Mouse (Mus musculus): ENCODE data around the gene Jam2.
A peak's percentile ranks its signal among the peaks of the same experiment; 100 is the strongest.

The Jam2 gene

DNA sequence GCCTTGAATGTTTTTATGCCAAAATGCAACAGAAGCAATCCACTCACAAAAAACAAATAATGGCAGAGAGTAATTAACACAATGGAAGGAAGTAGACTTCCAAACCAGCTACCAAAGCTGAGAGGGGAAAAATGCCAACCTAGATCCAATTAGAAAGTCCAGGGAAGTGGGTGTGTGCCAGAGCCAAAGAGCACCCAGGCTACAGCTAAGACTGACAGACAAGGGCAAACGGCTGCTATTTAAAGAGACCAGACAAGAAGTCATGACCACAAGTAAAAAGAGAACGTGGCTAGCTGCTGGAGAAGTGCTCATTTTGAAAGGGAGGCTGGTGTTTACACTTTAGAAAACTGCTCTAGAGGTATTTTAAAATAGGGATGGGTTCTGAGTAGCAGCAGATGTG, 9.4 kb downstream of the Jam2 start:
- DNase-seq = no peak

DNA sequence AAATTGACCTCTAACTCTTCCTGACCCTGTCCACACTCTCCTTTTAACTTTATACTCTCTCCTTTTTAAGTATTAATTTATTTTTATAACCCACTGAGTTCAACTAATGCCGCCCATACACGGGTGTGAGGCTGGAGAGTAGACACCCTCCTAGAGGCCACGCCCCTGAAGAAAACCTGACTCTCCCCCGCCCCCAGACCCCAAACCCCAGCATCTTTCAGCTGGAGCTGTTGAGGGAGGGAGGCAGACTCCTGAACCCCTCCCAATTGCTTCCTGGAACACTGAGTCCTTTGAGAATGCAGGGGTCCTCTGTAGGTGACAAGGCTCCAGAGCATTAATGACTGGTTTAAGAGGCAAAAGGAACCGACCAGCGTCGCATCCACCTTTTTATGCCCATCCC, 11.0 kb downstream of the Jam2 start:
- no peak for DNase-seq

DNA sequence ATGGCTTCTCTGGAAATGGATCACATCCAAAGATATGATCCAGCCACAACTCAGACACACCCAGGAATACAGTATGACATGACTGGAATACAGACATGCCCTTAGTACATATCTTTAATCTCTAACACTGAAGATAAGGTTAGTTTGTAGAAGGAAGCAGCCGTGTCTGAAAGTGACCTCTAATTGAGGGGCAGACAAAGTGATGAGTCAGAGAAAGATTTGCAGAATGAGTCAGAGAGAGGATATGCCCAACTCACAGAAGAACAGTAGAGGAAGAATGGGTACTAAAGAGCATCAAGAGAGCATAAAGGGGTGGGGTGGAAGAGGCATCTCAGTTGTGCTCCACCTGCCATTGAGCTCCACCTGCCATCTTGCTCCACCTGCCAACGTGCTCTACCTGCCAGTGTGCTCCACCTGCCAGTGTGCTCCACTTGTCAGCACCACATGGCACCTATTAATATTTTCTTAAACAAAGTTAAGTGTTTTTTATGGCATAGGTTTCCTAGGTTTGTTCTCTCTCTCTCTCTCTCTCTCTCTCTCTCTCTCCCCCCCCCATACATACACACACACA, 16.8 kb downstream of the Jam2 start:
- no peak for DNase-seq

DNA sequence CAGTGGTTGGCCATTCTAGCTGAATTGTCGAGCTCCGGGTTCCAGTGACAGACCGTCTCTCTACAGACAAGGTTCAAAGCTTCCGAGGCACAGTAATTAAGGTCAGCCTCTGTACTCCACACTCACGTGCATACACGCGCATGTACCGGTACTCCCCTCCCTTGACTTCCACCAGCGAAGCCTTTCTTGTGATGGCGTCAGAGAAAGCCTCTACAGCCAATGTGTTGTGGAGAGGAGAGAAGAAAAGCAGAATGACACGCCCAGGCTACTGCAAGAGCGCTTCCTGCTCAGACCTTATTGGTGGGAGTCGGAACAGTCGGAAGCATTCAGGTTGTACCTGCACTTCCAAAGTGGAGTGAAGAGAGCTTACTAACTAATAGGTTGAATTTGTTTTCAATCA, 19.5 kb downstream of the Jam2 start:
- DNase-seq = no peak

DNA sequence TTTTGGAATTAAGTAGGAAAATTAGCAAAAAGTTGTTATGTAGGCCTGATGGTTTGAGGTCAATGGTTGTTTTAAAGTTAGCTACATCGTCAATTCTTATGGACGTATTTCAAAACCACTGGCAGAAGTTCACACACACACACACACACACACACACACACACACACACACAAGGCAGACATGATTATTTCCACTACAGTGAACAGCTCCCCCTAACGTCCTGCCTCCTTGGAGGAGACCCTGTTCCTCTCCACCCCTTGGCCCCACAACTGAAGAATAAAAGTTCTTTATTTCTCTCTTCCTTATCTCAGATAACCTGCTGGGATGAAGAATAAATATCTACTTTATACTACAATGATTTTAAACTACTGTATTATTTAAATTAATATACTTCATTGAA, 21.4 kb downstream of the Jam2 start:
- DNase-seq = no peak

DNA sequence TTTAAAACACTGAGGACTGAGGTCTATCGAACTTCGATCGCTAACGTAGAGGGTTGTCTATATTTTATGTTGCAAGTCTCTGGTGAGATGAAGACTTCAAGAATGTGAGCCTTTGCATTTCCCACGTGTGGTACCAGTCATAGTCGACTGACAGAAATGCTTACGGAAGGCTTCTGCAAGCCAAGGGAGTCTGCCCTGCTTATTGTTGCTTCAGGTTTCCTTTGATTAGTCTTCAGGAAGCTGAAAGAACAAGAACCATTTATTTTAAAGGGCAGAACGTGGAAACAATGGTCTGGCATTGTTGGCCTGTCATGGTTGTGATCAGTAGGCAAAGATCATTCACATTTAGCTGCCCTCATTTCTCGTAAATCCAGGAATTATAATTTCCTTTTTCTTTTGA, 22.8 kb downstream of the Jam2 start:
- DNase-seq = no peak

DNA sequence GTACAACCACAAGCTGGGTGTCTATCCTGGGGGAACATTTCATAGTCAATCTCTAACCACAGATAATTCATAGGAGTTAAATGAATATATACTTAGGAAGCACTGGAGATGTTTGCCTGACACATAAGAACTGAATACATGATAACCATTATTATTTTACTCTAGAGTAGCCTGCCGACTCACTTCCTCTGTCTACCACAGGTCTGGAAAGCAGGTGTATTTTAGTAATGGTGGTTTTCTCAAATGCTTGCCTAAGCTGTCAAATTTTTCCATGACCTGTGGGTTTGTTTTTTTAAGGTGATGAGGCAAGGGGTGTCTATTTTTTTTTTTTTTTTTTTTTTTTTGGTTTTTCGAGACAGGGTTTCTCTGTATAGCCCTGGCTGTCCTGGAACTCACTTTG, 26.1 kb downstream of the Jam2 start:
- no peak for DNase-seq

DNA sequence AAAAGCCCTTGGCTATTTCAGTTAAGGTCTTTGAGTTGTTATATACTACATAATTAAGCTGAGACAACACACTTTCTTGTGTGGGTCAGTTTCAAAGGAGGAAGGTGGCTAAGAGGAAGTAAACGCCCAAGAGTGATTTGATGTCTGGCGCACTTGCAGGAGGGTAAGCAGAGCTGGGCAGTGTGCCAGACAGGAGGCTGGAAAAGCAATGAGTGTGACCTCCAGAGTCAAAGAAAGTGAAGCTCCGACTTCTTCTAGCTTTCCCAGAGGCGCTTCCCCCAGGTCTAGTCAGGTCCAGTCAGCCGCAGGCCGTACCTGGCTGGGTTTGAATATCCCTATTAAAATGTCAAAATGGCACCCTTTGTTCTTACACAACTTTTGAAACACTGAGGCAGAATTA, 28.3 kb downstream of the Jam2 start:
- no peak for DNase-seq

DNA sequence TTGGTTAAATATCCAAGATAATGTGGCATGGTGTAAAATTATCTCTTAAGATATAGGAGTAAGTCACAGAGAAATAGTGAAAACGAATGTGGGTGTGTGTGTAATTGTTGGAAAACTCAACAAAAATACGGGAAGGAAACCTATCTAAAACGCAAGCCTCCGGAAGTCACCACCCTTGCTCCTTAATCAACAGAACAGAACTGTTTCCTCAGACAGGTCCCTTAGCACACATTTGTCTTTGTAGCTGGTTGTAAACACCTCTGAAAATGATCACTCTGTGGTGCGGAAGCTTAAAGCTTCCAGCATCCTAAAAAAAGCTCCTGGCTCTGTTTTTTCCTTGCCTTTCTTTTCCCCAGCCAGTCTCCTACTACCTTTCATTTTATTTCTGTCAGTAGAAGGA, 30.9 kb downstream of the Jam2 start:
- DNase-seq = no peak

DNA sequence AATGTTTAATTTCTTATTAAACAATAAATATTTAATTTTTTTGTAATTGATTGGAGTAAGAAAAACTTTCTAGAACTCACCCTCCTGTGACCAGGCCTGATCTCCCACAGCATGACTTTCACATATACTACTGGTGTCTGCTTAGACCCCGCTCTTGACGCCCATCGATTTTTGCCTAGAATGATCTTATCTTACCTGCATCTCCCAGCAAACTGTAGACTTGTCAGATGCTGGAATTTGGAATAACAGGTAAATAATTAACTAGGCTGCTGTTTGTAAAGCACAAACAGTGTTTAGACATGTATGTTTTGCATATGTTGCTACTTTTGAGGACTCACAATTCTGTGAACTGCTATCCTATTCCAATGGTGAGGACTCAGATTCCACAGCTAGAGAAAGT, 32.3 kb downstream of the Jam2 start:
- no peak for DNase-seq

DNA sequence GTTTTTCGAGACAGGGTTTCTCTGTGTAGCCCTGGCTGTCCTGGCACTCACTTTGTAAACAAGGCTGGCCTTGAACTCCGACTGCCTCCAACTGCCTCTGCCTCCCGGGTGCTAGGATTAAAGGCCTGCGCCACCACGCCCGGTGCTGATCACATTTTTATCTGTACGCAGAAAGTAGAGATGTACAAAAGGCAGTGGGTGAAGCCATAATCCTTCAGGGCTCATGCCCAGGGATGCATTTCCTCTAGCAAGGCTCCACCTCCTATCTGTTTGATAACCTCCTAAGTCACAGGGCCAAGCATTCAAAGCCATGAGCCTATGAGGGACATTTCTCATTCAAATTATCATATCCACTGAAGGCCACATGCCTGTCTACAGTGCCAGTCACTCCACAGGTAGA, 34.0 kb downstream of the Jam2 start:
- no peak for DNase-seq

DNA sequence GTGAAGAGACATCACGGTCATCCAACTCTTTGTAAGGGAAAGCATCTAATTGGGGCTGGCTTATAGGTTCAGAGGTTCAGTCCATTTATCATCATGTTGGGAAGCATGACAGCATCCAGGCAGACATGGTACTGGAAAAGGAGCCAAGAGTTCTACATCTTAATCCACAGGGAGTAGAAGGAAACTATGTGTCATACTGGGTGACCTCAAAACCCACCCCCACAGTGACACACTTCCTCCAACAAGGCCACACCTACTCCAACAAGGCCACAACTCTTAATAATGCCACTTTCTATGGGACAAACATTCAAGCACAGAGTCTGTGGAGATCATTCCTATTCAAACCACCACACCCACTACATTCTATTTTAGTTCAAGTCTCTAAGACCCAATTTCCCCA, 36.3 kb downstream of the Jam2 start:
- no peak for DNase-seq

DNA sequence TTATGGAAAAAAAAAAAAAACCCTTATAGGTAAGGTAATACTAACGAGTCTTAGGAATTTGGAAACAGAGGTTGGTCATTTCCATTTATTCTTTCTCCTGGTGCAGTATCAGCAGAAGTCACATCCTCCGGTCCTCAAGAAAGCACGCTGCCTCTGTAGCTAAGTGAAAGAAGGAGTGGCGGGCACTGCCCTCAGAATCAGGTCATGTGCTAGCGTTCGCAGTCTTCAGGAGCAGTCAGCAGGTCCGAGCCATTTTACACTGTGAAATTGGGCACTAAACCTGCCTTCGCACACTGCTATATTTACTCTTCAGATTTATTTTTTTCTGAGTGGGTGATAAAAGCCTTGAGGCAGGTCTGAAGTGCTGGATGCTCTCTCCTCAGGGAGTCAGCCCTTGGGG, 39.9 kb downstream of the Jam2 start:
- no peak for DNase-seq

DNA sequence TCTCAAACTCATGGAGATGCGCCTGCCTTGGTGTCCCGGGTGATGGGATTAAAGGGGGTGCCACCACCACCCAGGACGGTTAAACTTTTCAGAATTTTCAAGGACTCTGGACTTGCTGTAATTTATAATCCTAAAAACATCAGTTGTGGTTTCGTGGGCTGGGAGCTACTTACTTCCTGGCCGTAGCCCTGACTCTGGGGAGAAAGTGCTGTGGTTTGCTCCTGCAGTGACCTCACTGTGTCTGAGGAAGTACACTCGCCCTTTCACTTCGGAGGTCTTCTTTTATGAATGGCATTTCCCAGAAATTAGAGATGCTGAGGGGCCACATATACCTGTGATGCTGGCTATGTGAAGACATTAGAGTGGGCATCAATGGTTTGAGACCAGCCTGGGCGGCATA, 40.6 kb downstream of the Jam2 start:
- no peak for DNase-seq

DNA sequence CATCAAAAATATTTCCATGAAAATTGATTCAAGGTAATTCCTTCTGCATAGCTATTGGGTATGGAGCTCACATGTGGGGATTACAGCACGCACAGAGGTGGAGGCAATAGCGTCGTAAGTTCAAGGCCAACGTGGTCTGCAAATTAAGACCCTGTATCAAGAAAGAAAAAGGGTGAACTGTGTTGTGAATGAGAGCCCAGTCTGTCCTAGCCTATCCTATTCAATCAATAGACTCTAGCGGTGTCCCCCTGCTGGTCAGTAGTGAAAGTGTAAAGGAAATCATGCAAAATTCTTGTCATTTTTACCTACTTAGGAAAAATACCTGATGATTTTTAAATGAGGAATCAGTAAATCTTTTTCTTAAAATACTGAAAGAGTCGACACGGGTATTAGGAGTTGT, 43.5 kb downstream of the Jam2 start:
- DNase-seq = no peak

DNA sequence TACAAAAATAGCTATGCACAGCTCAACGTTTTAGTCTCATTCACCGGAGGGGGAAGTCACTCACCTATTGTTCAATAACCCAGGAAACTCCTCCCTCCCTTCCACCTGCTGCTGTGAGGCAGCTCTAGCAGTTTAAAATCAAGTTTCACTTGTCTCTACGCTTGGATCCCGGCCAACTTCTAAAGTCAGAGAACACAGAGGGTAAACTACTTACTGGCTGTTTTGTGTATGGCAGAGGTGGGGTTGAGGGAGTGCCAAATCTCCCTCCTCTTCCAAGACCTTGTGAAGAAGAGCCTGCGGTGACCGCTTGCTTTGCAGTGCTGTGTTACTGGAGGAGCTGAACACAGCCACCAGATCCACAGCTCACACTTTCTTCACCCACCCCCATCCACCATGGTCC, 51.1 kb downstream of the Jam2 start:
- no peak for DNase-seq

DNA sequence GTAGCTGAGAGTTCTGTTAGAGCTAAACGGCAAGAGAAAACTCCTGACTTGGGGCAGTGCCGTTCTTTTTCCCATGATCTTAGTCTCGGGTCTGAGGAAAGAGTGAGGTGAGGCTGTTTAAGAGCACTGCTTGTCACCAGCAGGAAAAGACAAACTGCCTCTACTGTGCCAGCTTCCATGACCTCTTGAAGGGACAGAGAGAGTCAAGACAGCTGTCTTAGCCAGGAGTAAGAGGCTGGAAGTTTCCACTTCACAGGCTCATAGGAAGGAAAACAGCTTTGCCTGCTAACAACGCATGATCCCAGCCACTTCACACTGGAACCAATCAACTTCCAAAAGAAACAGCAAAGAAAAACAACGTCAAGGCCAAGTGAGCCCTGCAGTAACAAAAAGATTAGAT, 57.8 kb downstream of the Jam2 start:
- no peak for DNase-seq

DNA sequence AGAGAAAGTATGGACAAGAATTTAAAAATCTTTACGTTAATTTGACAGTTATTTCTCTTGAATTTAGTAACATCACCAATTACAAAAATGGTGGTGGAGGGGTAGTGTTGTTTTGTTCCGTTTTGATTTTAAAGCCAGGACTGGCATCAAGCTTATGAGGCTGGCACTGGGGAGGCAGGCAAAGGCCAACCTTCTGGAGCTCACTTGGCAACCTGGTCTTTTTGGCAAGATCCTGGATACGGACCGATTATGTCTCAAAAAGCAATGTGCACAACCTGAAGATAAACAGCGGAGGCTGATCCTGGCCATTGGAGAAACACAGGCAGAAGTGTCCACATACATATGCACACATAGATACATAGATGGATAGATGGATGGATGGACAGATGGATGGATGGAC, 58.8 kb downstream of the Jam2 start:
- peak; percentile 86 for DNase-seq

DNA sequence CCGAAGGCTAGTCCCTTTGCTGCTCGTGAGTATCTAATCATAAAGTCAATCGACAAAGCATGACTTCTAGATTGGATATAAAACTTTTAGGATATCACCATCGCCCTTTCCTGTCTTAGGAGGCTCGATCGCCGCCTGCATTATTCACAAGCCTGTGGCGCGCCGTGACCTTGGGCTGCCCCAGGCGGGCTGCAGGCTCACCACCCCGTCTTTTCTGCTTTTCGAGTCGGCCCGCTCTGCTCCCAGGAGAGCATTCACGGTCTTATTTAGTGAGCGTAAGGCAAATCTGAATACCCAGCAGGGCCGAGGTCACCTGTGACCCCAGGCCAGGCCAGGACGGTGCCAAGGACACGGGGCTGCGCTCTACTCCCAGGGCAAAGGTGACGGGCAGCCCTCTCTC, 60.4 kb downstream of the Jam2 start:
- no peak for DNase-seq

DNA sequence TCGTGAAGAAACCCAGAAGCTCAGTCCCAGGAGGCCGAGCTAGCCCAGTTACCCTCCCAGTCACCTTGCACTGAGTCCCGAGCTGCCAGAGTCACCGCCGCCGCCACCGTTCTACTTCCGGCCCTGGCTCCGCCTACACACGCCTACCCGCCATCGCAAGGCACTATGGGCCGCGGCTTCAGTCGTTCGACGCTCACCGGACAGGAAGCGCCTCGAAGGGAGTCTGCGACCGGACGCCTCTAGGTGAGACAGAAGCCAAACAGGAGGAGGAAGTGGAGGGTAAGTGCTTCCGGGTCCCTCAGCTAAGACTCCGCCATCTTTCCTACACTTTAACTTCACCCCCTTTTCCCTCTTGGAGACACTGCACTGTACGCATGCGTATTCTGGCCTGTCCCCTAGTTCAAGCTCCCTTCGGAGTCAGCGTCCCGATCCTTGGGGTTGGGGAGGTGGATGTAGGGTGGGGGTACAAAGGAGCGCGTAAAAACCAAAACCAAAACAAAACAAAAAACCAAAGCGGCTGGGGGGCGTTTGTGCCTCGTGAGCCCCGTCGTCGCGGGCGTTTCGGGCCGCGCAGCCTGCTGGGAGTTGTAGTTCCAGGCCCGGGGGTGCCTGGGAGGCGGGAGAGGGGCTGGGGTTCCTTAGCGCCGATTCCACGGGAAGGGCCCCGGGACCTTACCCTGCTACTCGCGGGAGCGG, 61.0 kb downstream of the Jam2 start, which contains the start of gene Gabpa:
Gabpa (plus strand) TSS at position 181 of the 696 bp plus-strand sequence.
- peak; percentile 97 for DNase-seq

DNA sequence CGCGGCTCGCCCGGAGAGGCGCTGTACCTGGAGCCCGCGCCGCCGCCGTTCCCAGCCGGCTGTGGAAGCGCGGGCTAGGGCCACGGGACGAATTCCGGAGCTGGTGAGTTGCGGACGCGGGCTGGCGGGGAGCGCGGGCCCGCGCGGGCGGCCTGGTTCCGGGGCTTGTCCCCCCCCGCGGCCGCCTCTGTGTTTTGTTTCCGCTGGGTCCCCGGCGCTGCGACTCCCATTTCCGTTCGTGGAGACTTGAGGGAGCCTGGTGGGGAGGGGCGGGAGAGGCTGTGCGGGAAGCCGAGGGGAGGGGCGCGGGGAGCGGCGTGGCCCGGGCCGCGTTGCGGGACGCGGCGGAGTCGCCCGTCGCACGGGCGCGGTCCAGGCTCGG, 61.5 kb downstream of the Jam2 start, which contains the start of gene Atp5j:
Atp5j (minus strand) TSS at position 185 of the 382 bp plus-strand sequence.
- peak; percentile 87 for DNase-seq

DNA sequence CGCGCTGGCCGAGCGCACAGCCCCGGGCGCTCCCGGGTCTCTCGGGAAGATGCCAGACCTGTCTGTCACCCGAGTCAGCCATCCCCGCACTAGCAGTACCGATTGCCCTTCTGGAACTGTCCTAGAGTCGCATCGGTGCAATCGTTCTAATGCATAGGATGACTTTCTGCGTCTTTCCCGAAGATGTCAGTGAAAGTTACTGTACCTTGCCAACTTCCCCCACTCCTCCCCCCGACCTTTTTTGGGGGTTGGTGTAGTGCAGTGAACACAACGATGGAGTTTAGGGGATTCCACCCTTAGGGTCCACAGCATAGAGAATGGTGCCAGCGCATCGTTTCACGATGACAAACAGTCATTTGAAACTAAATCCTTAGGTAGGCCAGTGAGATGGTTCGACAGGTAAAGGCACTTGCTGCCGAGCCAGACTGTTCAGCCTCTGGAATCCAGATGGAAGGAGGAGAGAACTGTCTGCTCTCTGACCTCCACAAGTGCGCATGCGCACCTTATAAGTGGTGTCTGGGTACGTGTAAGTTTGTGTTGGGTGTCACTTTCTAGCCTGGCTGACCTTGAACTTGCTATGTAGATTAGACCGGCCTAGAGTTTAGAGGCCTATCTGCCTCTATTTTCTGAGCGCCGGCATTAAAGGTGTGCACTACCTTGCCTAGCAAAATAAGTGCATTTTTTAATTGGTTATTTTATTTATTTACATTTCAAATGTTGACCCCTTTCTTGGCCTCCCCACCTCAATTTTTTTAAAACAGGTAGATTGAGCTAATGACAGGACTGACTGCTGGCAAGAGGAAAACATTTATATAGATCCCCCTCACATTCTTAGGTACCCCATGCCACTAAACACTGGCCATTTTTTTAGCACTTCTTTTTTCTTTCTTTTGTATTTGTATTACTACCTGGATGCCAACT, 62.2 kb downstream of the Jam2 start:
- peak; percentile 81 for DNase-seq

DNA sequence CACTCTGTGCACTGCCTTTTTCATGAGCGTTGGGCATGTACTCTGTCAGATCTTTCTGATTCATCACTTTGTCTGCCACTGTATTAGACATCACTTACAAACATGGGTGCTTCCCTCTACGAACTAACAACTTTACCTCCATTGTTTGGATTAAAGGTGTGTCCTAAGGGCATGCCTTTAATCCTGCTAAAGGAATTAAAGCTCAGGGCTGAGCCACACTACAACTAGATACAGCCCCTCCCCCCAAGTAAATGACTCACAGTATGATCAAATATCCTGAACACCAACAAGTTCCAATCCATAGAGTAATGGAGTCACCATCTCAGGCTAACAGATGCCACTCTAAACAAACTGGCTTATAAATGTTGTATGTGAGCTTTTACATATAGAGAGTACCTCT, 64.7 kb downstream of the Jam2 start:
- DNase-seq = no peak

DNA sequence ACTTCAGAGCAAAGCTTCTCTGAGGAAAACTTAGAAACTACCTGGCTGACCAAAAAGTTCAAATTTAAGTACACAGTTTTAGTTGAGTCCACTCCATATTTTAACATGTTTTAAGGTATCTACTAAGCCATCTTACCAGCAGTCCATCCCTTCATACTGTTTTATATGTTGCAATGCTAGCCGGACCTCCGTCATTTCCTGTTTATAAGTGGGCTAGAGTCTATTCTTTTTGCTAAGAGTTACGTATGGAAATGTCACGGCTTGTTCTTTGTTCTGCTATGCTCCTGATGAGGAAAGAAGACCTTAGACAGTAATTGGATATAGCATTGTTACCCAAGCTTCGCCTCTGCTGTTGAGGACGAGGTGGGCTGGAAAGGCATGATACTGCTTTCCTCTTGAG, 79.6 kb downstream of the Jam2 start:
- DNase-seq = no peak
